Mouse (Mus musculus) mouse embryonic stem cell (cell line): Measurements from ENCODE around the gene Ivns1abp.

Experiments
- in situ Hi-C, 2 experiments: fragments of 300-500 bp; cut with MboI; formaldehyde crosslinking; loops; 1 replicate in 1 of 2; 3 replicates in 1 of 2; pipeline ENCODE4 v1.14.3; 2019 to 2020; ENCODE audit warnings: low sequenced_read_pairs in 2 of 2, low pct_unique_long_range_greater_than_20kb in 1 of 2, mixed read lengths in 1 of 2; ENCODE audit not compliant: unreplicated experiment in 1 of 2

The Ivns1abp gene

DNA sequence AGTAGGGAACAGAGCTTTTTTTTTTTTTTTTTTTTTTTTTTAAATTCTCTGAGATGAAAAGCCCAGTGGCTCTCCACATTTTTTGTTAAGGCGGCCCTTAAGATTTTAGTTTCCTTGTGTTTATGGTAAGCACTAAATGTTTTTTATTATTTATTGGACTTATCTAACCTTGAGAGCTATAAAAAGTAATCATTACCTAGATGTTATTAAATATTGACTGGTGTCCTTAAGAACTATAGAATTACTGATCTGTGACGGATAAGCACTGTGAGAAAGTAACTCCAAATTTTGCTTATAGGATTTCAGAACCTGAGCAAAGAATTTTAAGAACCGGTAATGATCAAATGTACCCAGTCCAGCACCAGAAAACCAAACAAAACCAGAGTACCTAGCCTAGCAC lies 11.5 kb upstream of the Ivns1abp start:
- in situ Hi-C loops, result loop anchor here (10.0 to 25.0 kb wide), 2 partner anchors 246 to 248 kb away; no protein-coding TSS in a partner anchor

GRCm38 (mm10) chr1:151338234-151338633 lies 6.0 kb upstream of the Ivns1abp start:
- in situ Hi-C loops, result loop anchor here (10.0 to 25.0 kb wide), 2 partner anchors 251 to 253 kb away; no protein-coding TSS in a partner anchor

DNA sequence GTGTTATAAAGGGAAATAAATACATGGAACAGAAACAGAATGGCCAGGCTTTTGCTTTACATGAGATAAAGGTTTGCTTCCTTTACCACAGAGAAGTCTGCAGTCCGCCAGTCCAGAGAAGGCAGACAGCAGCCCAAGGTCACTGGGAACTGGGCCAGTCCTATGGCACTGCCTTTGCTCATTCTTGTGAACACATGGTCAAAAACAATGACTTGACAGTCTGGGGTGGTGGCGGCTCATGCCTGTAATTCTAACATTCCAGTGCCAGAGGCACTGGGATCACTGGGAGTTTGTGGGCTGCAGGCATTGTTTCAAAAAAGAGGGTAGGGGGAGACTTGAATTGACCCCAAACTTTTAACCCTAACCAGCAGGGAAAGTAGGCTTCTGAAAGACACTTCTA lies 5.3 kb upstream of the Ivns1abp start:
- in situ Hi-C loops, result loop anchor here (10.0 to 25.0 kb wide), 2 partner anchors 252 to 254 kb away; no protein-coding TSS in a partner anchor

DNA sequence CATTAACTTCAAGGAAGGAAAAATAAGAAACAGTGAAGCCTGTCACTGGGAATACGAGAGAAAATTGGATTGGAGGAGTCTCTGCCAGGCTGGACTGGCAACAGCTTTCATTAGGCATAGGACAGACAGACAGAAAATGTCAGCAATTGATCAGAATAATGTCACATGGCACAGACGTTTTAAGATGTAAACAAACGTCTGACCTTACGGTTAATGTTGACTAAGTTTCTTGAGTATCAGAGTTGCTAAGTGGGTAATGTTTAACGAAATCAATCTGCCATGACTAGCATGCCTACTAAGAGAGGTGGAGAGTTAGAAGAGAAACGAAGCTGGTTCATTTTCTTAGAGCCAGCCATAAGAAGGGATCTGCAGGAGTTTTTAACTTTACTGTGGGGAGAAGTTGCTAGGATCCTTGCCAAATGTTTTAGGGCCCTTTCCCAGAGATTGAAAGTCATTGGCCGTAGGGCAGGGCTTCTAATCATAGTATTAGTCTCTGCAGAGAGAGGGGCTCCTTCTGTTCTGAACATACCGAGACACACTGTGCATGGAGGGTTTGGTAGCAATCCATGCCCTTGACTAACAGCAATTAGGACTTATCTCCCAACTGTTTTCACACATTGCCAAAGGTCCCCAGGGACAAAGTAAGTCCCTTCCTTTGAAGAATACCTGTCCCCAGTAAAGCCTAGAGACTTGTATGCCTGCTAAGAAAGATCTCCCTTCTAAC lies 2.8 kb upstream of the Ivns1abp start:
- in situ Hi-C loops, result loop anchor here in 1 of 2 experiments (25.0 kb wide), 1 partner anchor 254 kb away; no protein-coding TSS in a partner anchor

GRCm38 (mm10) chr1:151342311-151342710 lies 2.0 kb upstream of the Ivns1abp start:
- in situ Hi-C loops, result loop anchor here in 1 of 2 experiments (25.0 kb wide), 1 partner anchor 255 kb away; no protein-coding TSS in a partner anchor

GRCm38 (mm10) chr1:151342968-151343367 lies 1.3 kb upstream of the Ivns1abp start:
- in situ Hi-C loops, result loop anchor here in 1 of 2 experiments (25.0 kb wide), 1 partner anchor 256 kb away; no protein-coding TSS in a partner anchor

- in situ Hi-C loops, result loop anchor here in 1 of 2 experiments (25.0 kb wide), 1 partner anchor 256 kb away; no protein-coding TSS in a partner anchor
These were observed 550 bp upstream of the Ivns1abp start for GRCm38 (mm10) chr1:151343571-151344282.

DNA sequence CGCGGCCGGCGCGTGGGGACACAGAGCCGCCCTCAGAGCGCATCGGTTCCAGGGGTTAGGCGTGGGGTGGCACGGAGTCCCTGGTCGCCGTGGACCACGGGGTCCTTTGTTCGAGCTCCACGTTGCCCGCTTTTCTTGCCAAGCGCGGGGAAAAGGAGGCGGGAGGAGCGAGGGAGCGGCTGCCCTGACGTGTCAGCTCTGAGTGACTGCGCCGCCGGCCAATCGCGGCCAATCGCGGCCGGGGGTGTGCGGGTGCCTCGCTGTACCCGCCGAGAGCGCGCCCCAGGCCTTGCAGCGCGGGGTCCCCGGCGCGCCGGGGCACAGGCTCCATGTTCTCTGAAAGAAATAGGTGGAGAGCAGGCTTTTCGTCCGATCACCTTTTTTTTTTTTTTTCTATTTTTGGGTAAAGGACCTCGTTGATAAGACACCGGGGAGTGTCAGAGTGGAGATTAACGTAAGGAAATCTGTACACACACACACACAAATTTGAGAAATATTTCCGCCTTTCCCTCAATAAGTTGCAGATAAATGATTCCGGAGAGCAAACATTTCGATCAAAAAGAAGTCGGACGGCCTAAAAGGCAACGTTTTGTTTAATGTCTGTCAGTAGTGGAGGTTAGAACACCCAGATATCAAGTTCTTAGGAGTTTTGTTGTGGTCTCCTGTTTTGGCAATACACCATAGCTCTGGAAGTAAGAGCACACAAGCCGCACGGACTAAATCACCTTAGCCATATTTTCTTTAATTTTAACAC lies 1.0 kb downstream of the Ivns1abp start:
- in situ Hi-C loops, result loop anchor here in 1 of 2 experiments (25.0 kb wide), 1 partner anchor 258 kb away; no protein-coding TSS in a partner anchor

- in situ Hi-C loops, result loop anchor here in 1 of 2 experiments (25.0 kb wide), 1 partner anchor 259 kb away; no protein-coding TSS in a partner anchor
These were observed 1.6 kb downstream of the Ivns1abp start for GRCm38 (mm10) chr1:151345863-151346195.

- in situ Hi-C loops, result loop anchor here in 1 of 2 experiments (25.0 kb wide), 1 partner anchor 259 kb away; no protein-coding TSS in a partner anchor
These were observed 2.4 kb downstream of the Ivns1abp start for GRCm38 (mm10) chr1:151346681-151347127.

DNA sequence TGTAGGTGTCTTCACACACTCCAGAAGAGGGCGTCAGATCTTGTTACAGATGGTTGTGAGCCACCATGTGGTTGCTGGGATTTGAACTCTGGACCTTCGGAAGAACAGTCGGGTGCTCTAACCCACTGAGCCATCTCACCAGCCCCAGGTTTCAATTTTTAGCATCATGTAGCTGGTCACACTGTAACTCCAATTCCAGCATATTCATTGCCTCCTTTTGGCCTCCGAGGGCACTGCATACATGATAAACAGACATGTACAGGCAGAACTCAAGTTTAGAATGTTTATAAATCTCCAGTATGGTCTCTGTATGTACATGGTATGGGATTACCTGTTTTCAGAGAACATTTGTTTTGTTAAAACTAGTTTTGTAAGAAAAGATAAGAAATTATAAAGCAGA lies 4.0 kb downstream of the Ivns1abp start:
- in situ Hi-C loops, result loop anchor here in 1 of 2 experiments (25.0 kb wide), 1 partner anchor 261 kb away; no protein-coding TSS in a partner anchor

DNA sequence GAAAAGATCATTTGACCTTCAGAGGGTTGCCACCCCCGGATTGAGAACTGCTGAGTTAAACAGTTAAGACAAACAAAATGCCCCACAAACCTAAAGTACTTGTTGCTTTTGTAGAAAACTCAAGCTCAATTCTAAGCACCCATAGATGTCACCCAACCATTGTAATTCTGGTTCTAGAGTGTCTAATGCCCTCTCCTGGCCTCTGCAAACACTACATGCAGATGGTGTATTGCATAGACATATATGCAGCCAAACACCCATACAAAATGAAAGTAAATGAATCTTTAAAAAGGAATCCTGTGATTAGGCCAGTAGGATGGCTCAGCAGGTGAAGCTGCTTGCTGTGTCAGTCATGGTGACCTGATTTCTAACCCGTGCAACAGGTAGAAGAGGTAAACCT lies 8.6 kb downstream of the Ivns1abp start:
- in situ Hi-C loops, result loop anchor here (25.0 kb wide), 1 partner anchor 916 kb away; no protein-coding TSS in a partner anchor

DNA sequence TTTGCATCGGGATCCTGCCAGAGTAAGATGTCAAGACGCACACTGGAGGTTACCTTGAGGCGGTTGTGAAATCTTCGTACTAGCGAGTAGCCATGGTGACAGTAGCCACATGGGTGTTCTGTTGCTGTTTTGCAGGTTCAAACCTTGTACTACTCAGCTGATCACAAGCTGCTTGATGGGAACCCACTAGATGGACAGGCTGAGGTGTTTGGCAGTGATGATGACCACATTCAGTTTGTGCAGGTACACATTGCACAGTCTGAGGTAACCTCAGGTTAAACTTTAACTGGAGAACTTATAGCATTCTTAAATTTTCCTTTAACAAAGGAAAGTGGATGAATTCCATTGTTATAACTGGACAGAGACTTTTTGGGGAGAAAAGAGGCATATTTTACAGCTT lies 11.7 kb downstream of the Ivns1abp start:
- in situ Hi-C loops, result loop anchor here (25.0 kb wide), 1 partner anchor 919 kb away; no protein-coding TSS in a partner anchor

DNA sequence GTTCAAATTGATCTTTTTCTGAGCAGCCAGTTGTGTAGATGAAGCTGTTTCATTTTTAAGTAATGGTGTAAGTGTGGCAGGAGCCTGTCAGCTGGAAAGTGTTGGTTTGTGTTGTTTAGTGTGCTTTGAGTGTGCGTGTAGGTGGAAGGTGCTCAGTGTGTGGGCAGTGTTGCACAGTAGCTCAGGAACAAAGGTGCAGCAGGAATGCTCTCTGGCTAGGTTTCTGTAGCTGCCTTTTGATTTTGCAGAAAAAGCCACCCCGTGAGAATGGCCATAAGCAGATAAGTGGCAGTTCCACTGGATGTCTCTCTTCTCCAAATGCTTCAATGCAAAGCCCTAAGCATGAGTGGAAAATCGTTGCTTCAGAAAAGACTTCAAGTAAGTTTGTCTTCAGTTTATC lies 15.1 kb downstream of the Ivns1abp start:
- in situ Hi-C loops, result loop anchor here (25.0 kb wide), 1 partner anchor 922 kb away; no protein-coding TSS in a partner anchor

- in situ Hi-C loops, result loop anchor here (25.0 kb wide), 1 partner anchor 930 kb away; no protein-coding TSS in a partner anchor
These were observed 22.8 kb downstream of the Ivns1abp start for GRCm38 (mm10) chr1:151366944-151367605.

- in situ Hi-C loops, result loop anchor here (25.0 kb wide), 1 partner anchor 931 kb away; no protein-coding TSS in a partner anchor
These were observed 23.5 kb downstream of the Ivns1abp start for GRCm38 (mm10) chr1:151367721-151368324.

GRCm38 (mm10) chr1:151368444-151368843 lies 24.2 kb downstream of the Ivns1abp start:
- in situ Hi-C loops, result loop anchor here (25.0 kb wide), 1 partner anchor 931 kb away; no protein-coding TSS in a partner anchor
